Mouse (Mus musculus) gastrocnemius, adult 8-10 months (tissue): Measurements from ENCODE around the gene Ap1g1. TPM values are rescaled to one million over a fixed set of nuclear protein-coding genes. Genes with fewer than 3 reads are reported as not detected.

Experiments used
- total RNA-seq, 4 experiments: library from RNA; stranded (reverse); gene quantifications; 2 replicates each; pipeline ENCODE4 v1.2.4; 2022

Ap1g1 gene
- total RNA-seq, 4 experiments from 2014 or later: 28.2 to 36.4 (median 30.6) TPM

Other genes with a start within 250 kb of the Ap1g1 start
- 10 to 100 TPM in 2 of 4 experiments, 1 to 10 TPM in 2; 8.8 to 12.2 (median 10.3) TPM for gene Dhx38, start 212.7 kb upstream of the Ap1g1 start, total RNA-seq
- gene Txnl4b, start 212.7 kb upstream of the Ap1g1 start, total RNA-seq: 1 to 10 TPM; 6.3 to 7.6 (median 6.8) TPM
- gene Hp, start 199.4 kb upstream of the Ap1g1 start, total RNA-seq: 10 to 100 TPM in 2 of 4 experiments, 1 to 10 TPM in 2; 1.2 to 33.0 (median 9.6) TPM
- 10 to 100 TPM; 12.8 to 14.3 (median 13.8) TPM for gene Dhodh, start 169.9 kb upstream of the Ap1g1 start, total RNA-seq
- gene Pkd1l3, start 164.0 kb upstream of the Ap1g1 start, total RNA-seq: under 1 TPM in 2 of 4 experiments, not detected in 2; 0.02 to 0.08 TPM
- 10 to 100 TPM; 24.8 to 31.4 (median 29.5) TPM for gene Ist1, start 85.3 kb upstream of the Ap1g1 start, total RNA-seq
- 1 to 10 TPM; 4.8 to 6.3 (median 5.5) TPM for gene Zfp821, start 73.0 kb upstream of the Ap1g1 start, total RNA-seq
- gene Atxn1l, start 40.8 kb upstream of the Ap1g1 start, total RNA-seq: 10 to 100 TPM; 18.2 to 28.9 (median 24.9) TPM
- gene Phlpp2, start 90.0 kb downstream of the Ap1g1 start, total RNA-seq: 1 to 10 TPM; 2.3 to 2.9 (median 2.9) TPM
- gene Marveld3, start 183.6 kb downstream of the Ap1g1 start, total RNA-seq: not detected
- gene Tat, start 211.9 kb downstream of the Ap1g1 start, total RNA-seq: under 1 TPM in 1 of 4 experiments, not detected in 3; 0.59 TPM